Mouse (Mus musculus): ENCODE results near the gene Barhl2. TPM values are rescaled to one million over a fixed set of nuclear protein-coding genes. Genes with fewer than 3 reads are reported as not detected.

The Barhl2 gene
- polyA plus RNA-seq, 1 experiment, result 2.4 TPM

GRCm38 (mm10) chr5:106455106-106455920 lies 2.7 kb downstream of the Barhl2 start:
- no peak for DNase-seq (ENCODE audit: extremely low spot score in 1 of 2, low spot score in 1 of 2)

DNA sequence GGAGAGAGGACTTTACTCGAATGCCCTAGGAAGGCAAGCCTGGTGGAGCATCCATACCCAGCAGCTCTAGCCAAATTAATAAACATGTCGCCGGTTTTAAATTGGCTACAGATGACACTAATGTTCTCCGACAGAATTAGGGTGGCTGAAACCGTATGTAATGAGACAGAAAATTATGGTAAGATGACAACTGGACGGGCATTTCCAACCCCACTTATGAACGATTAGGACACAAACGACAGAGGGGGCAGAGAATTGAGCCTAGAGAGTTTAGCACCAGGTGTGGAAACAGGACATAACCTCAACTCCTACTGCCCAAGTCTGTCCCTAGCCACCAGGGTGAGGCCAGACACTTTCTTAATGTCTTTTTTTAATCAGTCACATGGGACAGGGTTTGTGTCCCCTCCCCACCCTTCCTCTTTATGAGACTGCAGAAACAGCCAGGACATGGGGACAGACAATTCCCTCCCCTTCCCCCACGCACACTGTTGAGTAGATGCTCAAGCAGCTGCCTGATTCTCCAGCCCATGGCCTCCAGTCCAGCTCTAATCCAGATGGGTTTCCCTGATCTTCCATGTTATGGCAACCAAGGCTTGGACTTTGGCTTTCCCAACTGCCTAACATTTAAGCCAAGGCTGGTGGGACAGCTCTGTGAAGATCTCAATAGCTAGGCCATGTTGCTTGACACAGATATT lies 3.4 kb downstream of the Barhl2 start:
- DNase-seq (ENCODE audit: extremely low spot score in 1 of 2, low spot score in 1 of 2), result no peak

GRCm38 (mm10) chr5:106453886-106454321 lies 4.1 kb downstream of the Barhl2 start:
- no peak for DNase-seq (ENCODE audit: extremely low spot score in 1 of 2, low spot score in 1 of 2)

- no peak for DNase-seq (ENCODE audit: extremely low spot score in 1 of 2, low spot score in 1 of 2)
Observed at GRCm38 (mm10) chr5:106453181-106453885, 4.6 kb downstream of the Barhl2 start.

GRCm38 (mm10) chr5:106452686-106453085 lies 5.3 kb downstream of the Barhl2 start:
- no peak for DNase-seq (ENCODE audit: extremely low spot score in 1 of 2, low spot score in 1 of 2)

DNA sequence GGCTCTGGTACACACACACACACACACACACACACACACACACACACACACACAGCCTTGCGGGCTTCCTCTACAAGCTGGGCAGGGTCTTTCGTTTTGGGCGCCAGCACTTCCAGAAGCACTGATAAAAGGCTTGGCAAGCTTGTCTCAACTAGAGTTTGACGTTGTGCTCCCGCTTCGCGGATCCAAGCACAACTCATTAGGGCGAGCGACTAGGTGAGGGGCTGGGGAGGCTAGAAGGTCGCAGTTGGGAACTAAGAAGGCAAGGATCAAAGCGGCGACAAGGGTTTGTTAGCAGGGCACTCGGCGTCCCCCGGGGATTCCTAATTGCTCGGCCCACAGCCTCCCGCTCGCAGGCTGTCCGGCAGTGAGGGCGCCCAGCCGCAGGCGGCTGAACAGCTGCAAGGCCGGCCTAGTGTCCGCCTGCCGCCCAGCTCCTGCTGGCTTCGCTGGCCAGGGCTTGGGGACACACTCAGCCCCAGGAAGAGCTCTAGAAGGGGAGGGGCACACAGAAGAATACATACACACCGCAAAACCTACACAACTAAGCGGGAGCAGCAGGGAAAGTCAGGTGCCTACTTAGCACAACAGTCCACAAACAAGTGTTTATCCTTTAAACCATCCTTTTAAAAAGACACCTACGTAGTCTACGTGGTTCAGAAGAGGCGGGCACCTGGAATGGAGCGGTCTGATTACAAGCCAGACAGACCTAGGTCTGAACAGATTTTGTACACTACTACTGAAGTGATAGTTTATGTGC lies 6.1 kb downstream of the Barhl2 start:
- DNase-seq (ENCODE audit: extremely low spot score in 1 of 2, low spot score in 1 of 2), result no peak

GRCm38 (mm10) chr5:106450426-106451160 lies 7.4 kb downstream of the Barhl2 start:
- no peak for DNase-seq (ENCODE audit: extremely low spot score in 1 of 2, low spot score in 1 of 2)

GRCm38 (mm10) chr5:106449720-106450425 lies 8.1 kb downstream of the Barhl2 start:
- no peak for DNase-seq (ENCODE audit: extremely low spot score in 1 of 2, low spot score in 1 of 2)

- no peak for DNase-seq (ENCODE audit: extremely low spot score in 1 of 2, low spot score in 1 of 2)
Observed at GRCm38 (mm10) chr5:106448798-106449125, 9.2 kb downstream of the Barhl2 start.

- DNase-seq (ENCODE audit: extremely low spot score in 1 of 2, low spot score in 1 of 2), result no peak
Observed at GRCm38 (mm10) chr5:106447951-106448797, 9.8 kb downstream of the Barhl2 start.

DNA sequence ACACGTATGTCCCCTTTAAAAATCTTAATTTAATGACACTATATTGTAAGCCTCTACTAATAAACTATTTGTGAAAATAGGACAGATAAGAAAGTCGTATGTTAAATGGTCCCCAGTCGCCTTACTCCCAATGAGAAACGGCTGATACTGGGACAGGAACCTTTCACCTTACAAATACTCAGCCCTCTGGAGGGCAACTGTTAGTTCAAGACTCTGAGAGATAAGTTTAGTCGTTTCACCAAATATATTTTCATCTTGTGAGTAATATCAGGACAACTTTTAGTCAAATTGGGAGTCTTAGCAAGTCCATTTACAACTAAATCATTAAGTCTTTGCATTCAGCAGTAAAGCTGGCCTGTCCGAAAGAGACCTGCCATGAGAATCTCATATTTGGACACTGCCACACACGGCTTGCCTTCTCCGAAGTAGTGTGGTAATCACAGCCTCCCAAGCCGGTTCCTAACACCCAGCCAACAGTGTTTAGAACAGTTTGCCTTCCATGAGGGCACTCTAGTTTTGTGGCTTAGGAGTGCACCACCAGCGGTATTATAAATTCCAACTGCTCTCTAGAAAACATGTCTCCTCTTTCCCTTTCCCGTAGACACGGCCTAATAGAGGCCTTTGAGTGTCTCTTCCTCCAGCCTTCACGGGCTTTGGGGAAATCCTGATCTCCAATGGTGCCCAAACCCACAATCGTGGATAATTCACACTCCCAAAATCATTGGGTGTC lies 10.7 kb downstream of the Barhl2 start:
- DNase-seq (ENCODE audit: extremely low spot score in 1 of 2, low spot score in 1 of 2), result no peak

DNA sequence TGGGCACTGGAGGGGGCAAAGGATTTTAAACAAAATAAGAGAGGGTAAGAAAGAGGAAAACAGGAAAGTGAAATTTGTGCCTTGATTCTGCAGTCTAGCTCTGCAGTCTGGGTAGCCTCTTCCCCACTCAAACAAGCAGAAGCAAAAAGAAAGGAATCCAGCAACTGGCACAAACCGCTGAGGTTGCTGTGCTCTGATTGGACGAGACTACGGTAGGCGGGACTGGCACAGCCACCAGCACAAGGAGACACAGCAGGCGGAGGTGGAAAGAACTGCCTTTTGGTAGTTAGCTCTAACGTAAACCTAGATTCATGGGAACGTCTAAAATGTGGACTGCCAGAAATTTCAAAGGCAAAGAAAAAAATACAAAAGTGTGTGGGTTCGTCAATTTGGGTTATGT lies 11.4 kb downstream of the Barhl2 start:
- DNase-seq (ENCODE audit: extremely low spot score in 1 of 2, low spot score in 1 of 2), result no peak

GRCm38 (mm10) chr5:106445681-106446080 lies 12.3 kb downstream of the Barhl2 start:
- no peak for DNase-seq (ENCODE audit: extremely low spot score in 1 of 2, low spot score in 1 of 2)

GRCm38 (mm10) chr5:106438916-106439315 lies 19.1 kb downstream of the Barhl2 start:
- DNase-seq (ENCODE audit: extremely low spot score in 1 of 2, low spot score in 1 of 2), result no peak

GRCm38 (mm10) chr5:106426069-106426468 lies 31.9 kb downstream of the Barhl2 start:
- DNase-seq (ENCODE audit: extremely low spot score in 1 of 2, low spot score in 1 of 2), result no peak

- no peak for DNase-seq (ENCODE audit: extremely low spot score in 1 of 2, low spot score in 1 of 2)
Observed at GRCm38 (mm10) chr5:106420871-106421270, 37.1 kb downstream of the Barhl2 start.

DNA sequence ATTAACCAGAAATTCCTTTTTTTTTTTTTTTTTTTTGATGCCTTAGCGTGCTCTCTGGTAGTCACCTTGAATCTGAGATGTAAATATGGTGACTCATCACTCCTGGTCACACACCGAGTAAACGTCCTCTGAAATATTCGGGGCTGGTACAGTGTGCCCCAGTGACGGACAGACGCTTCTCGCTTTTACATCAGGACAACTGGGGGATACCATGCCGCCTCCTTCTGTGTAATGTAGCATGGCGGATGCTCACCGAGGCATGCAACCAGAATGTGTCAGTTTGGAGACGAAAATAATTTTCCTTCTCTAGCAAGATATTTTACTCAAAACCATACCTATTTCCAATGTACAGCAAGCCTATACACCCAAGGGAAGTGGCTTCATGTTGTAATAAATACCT lies 37.6 kb downstream of the Barhl2 start:
- no peak for DNase-seq (ENCODE audit: extremely low spot score in 1 of 2, low spot score in 1 of 2)

- DNase-seq (ENCODE audit: extremely low spot score in 1 of 2, low spot score in 1 of 2), result no peak
Observed at GRCm38 (mm10) chr5:106417210-106417609, 40.8 kb downstream of the Barhl2 start.
